10 mouse cellular contexts compared by ENCODE assay signal in genomic region chr12:73300531-73300930, GRCm38 (mm10).
"Had no signal": no experiment of that assay in that cellular context is flagged by ENCODE, and none has a peak within 500 bp of the region (broad histone marks: within the 10 kb centered on the region; RNA-seq: fewer than 3 reads in every experiment).

No protein-coding gene starts in this region.

- DNase-seq: layer of hippocampus, postnatal 36 days; liver, embryonic 13.5 days; lung, adult 18-20 months; retina, postnatal 1 day; thymus, postnatal 36 days had no signal

- H3K9ac ChIP-seq: limb, embryonic 15.5 days; liver, embryonic 13.5 days; midbrain, embryonic 12.5 days; neural tube, embryonic 13.5 days had no signal

- H3K4me3 ChIP-seq: limb, embryonic 15.5 days; liver, embryonic 13.5 days; midbrain, embryonic 12.5 days; neural tube, embryonic 13.5 days had no signal

- H3K4me1 ChIP-seq: limb, embryonic 15.5 days; liver, embryonic 13.5 days; neural tube, embryonic 13.5 days had no signal

- H3K36me3 ChIP-seq: limb, embryonic 15.5 days; liver, embryonic 13.5 days had no signal

- H3K27me3 ChIP-seq: limb, embryonic 15.5 days; liver, embryonic 13.5 days; midbrain, embryonic 12.5 days; neural tube, embryonic 13.5 days had no signal

- H3K9me3 ChIP-seq: limb, embryonic 15.5 days; liver, embryonic 13.5 days; midbrain, embryonic 12.5 days; neural tube, embryonic 13.5 days had no signal

- H3K4me2 ChIP-seq: limb, embryonic 15.5 days; liver, embryonic 13.5 days; midbrain, embryonic 12.5 days; neural tube, embryonic 13.5 days had no signal

- ATAC-seq: hindbrain, postnatal 0 days; midbrain, embryonic 16.5 days had no signal

- H3K27ac ChIP-seq: hindbrain, postnatal 0 days; limb, embryonic 15.5 days; liver, embryonic 13.5 days; midbrain, embryonic 12.5 days; neural tube, embryonic 13.5 days had no signal
